Mouse (Mus musculus) ovary, adult 10 weeks (tissue): ENCODE results near the gene Rhox3c. TPM values are rescaled to one million over a fixed set of nuclear protein-coding genes. Genes with fewer than 3 reads are reported as not detected.

Experiments used
- polyA plus RNA-seq: library from polyadenylated mRNA; stranded (reverse); fragments of 350-450 nt; fragmentation: Illumina TruSeq; extraction: RNeasy Lipid Tissue Mini Kit (QIAGEN cat#74804); gene quantifications from one replicate; pipeline ENCODE4 v1.2.3, GENCODE M21; 2014

The Rhox3c gene
- not detected for polyA plus RNA-seq

GRCm38 (mm10) chrX:37458285-37458684 is at the start of gene Rhox3c:
Rhox3c (plus strand) TSS chrX:37458585.

GRCm38 (mm10) chrX:37411767-37412166 is 46.6 kb upstream of the Rhox3c start, which contains the start of gene Rhox2b:
Rhox2b (plus strand) TSS chrX:37412067.

GRCm38 (mm10) chrX:37432194-37432593 is 26.2 kb upstream of the Rhox3c start, which contains the start of gene Rhox4b:
Rhox4b (plus strand) TSS chrX:37432494.

GRCm38 (mm10) chrX:37453380-37453779 is 5.0 kb upstream of the Rhox3c start, which contains the start of gene Rhox2c:
Rhox2c (plus strand) TSS chrX:37453680.

GRCm38 (mm10) chrX:37480037-37480436 is 21.7 kb downstream of the Rhox3c start, which contains the start of gene Rhox4c:
Rhox4c (plus strand) TSS chrX:37480337.

GRCm38 (mm10) chrX:37514059-37514458 is 55.7 kb downstream of the Rhox3c start, which contains the start of gene Rhox4d:
Rhox4d (plus strand) TSS chrX:37514359.

Other genes starting within 250 kb of the Rhox3c start
- gene Gm9, start 247.5 kb upstream of the Rhox3c start, polyA plus RNA-seq = not detected
- gene Rhox1, start 236.3 kb upstream of the Rhox3c start, polyA plus RNA-seq = not detected
- gene Rhox2a, start 213.6 kb upstream of the Rhox3c start, polyA plus RNA-seq = not detected
- not detected for gene Rhox3a, start 208.7 kb upstream of the Rhox3c start, polyA plus RNA-seq
- gene Rhox4a, start 193.2 kb upstream of the Rhox3c start, polyA plus RNA-seq = not detected
- gene Rhox3a2, start 78.6 kb upstream of the Rhox3c start, polyA plus RNA-seq = not detected
- not detected for gene Rhox4a2, start 67.7 kb upstream of the Rhox3c start, polyA plus RNA-seq
- gene Rhox2b, start 46.5 kb upstream of the Rhox3c start, polyA plus RNA-seq = not detected
- not detected for gene Rhox4b, start 26.1 kb upstream of the Rhox3c start, polyA plus RNA-seq
- not detected for gene Rhox2c, start 4.9 kb upstream of the Rhox3c start, polyA plus RNA-seq
- not detected for gene Rhox4c, start 21.8 kb downstream of the Rhox3c start, polyA plus RNA-seq
- not detected for gene Rhox2d, start 34.8 kb downstream of the Rhox3c start, polyA plus RNA-seq
- not detected for gene Rhox4d, start 55.8 kb downstream of the Rhox3c start, polyA plus RNA-seq
- not detected for gene Rhox2e, start 71.9 kb downstream of the Rhox3c start, polyA plus RNA-seq
- not detected for gene Rhox3e, start 83.4 kb downstream of the Rhox3c start, polyA plus RNA-seq
- not detected for gene Rhox4e, start 98.8 kb downstream of the Rhox3c start, polyA plus RNA-seq
- not detected for gene Rhox2f, start 112.8 kb downstream of the Rhox3c start, polyA plus RNA-seq
- not detected for gene Rhox3f, start 122.4 kb downstream of the Rhox3c start, polyA plus RNA-seq
- gene Rhox4f, start 149.1 kb downstream of the Rhox3c start, polyA plus RNA-seq = not detected
- not detected for gene Rhox3g, start 170.0 kb downstream of the Rhox3c start, polyA plus RNA-seq
- not detected for gene Rhox2g, start 184.9 kb downstream of the Rhox3c start, polyA plus RNA-seq
- not detected for gene Rhox4g, start 192.7 kb downstream of the Rhox3c start, polyA plus RNA-seq
- gene Rhox3h, start 210.2 kb downstream of the Rhox3c start, polyA plus RNA-seq = not detected
- not detected for gene Rhox2h, start 214.7 kb downstream of the Rhox3c start, polyA plus RNA-seq